Mouse (Mus musculus) small intestine, adult 2 months (tissue): ENCODE results near the gene Lamtor2. TPM values are rescaled to one million over a fixed set of nuclear protein-coding genes. Genes with fewer than 3 reads are reported as not detected.
A peak's percentile ranks its signal among the peaks of the same experiment; 100 is the strongest.

Experiments used
- H3K27ac ChIP-seq: fragments of 200-500 bp; 2 replicates; pipeline ENCODE4 v1.5.1; 2012; ENCODE audit warnings: low read depth, low read length, control low read depth, inconsistent platforms; ENCODE audit not compliant: insufficient read depth
- H3K27me3 ChIP-seq: fragments of 200-500 bp; 2 replicates; pipeline ENCODE4 v1.6.1; 2012; ENCODE audit warnings: mild to moderate bottlenecking, moderate library complexity, low read length, inconsistent platforms; ENCODE audit not compliant: control insufficient read depth, insufficient read depth
- H3K36me3 ChIP-seq: fragments of 200-500 bp; 2 replicates; pipeline ENCODE4 v1.6.1; 2012; ENCODE audit warnings: mild to moderate bottlenecking, low read length, control low read depth, inconsistent platforms; ENCODE audit not compliant: control insufficient read depth, insufficient read depth
- H3K4me1 ChIP-seq: fragments of 200-500 bp; 2 replicates; pipeline ENCODE4 v1.6.1; 2012; ENCODE audit warnings: low read length, inconsistent platforms, mixed read lengths; ENCODE audit not compliant: control insufficient read depth, insufficient read depth, insufficient read length
- H3K4me3 ChIP-seq: fragments of 200-500 bp; 2 replicates; pipeline ENCODE4 v1.5.1; 2012; ENCODE audit warnings: low read depth, mild to moderate bottlenecking, control low read depth, inconsistent platforms, low read length, moderate library complexity
- CTCF ChIP-seq: fragments of 200-500 bp; IDR thresholded peaks from 2 replicates; pipeline ENCODE4 v1.5.1; 2012; ENCODE audit warnings: low read depth, mild to moderate bottlenecking, control low read depth, inconsistent platforms, low read length, moderate library complexity, mixed read lengths; ENCODE audit not compliant: insufficient replicate concordance, insufficient read length; ENCODE audit errors: extremely low read depth
- POLR2A ChIP-seq: fragments of 200-500 bp; IDR thresholded peaks from 2 replicates; pipeline ENCODE4 v1.6.1; 2012; ENCODE audit warnings: low read depth, mild to moderate bottlenecking, control low read depth, inconsistent platforms, low read length, moderate library complexity
- WGBS: fragments of 180-500 bp; shearing (Covaris S2); methylation state at CpG from one replicate; pipeline ENCODE4 v1.1.7; 2018; 5-methylcytosine and 5-hydroxymethylcytosine counted together
- polyA plus RNA-seq: library from polyadenylated mRNA; depleted of rRNA; stranded (reverse); fragments of >200 nt; gene quantifications from 2 replicates; pipeline ENCODE4 v1.2.3, GENCODE M21; 2012

Lamtor2 gene
- polyA plus RNA-seq, 1 experiment = 167 TPM

DNA sequence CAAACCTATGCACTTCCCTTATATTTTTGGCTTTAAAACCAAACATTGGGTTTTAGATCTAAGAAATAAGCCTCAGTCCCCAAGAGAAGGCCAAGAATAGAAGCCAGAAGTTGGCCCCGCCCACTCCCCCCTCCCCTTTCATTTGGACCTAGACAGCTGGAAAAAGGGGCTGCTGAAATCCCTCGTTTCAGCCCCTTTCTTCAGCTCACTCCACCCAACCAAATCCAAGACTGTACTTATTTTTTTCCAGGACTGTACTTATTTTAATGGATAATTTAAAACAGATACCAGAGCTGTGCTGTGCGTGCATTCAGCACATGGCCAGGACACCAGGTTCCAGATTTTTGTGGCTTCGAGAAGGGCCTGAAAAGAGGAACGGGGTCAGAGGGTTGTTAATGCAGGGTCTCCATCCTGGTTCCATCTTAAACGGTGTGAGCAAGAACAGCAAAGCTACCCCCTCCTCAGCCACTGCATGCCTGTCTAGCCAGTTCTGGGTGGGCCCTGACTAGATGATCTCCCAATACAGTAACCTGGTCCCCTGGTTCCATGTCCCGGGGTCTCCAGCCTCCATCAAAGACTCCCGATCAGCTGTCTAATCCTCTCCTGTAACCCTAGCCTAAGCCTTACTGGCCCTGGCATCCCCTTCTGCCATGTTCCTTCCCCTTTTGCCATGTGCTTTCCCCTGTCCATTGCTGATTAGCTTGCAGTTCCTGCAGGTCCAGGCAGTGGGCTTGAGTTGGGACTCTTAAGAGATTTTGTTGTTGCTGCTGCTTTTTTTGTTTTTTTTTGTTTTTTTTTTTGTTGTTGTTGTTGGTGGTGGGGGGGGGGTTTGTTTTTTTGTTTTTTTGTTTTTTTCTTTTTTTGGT, 48.8 kb downstream of the Lamtor2 start:
- H3K27me3 ChIP-seq = no peaks in the 10 kb centered on the region
- H3K27ac ChIP-seq = no peak overlapping the region
- H3K4me3 ChIP-seq = no peak overlapping the region
- TF ChIP-seq CTCF (no peak), POLR2A (no peak)
- peaks cover 18% of the 10 kb centered on the region for H3K4me1 ChIP-seq
- 73% methylated on average over 8 of the region's 8 CpGs for WGBS
- H3K36me3 ChIP-seq = peaks cover 2% of the 10 kb centered on the region; the same call in 1 of the 2 replicates

DNA sequence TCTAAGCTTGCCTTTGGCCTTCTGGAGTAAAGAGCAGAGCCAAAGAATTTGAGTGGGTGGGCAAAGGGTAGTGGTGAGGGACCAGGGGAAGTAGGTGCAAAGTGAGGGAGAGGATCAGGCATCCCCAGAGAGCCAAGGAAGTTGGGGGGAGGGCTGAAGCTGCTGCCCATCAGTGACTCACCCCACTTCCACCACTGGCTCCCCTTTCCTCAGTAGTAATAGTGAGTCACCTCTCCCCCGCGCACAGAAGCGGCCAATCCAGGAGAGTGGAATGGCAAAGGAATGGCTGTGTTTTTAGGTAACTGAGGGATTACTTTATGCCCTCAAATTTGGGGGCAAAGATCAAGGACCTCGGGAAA, 49.4 kb downstream of the Lamtor2 start:
- H3K36me3 ChIP-seq = peaks cover 6% of the 10 kb centered on the region; the same call in 1 of the 2 replicates
- 18% methylated on average over 4 of the region's 4 CpGs for WGBS
- no peaks in the 10 kb centered on the region for H3K27me3 ChIP-seq
- peak overlapping the region; percentile 71; the same call in 1 of the 2 replicates for H3K4me3 ChIP-seq
- H3K4me1 ChIP-seq = peaks cover 18% of the 10 kb centered on the region
- TF ChIP-seq POLR2A (no peak), CTCF (no peak)
- H3K27ac ChIP-seq = peak overlapping the region; percentile 21; the same call in 1 of the 2 replicates

DNA sequence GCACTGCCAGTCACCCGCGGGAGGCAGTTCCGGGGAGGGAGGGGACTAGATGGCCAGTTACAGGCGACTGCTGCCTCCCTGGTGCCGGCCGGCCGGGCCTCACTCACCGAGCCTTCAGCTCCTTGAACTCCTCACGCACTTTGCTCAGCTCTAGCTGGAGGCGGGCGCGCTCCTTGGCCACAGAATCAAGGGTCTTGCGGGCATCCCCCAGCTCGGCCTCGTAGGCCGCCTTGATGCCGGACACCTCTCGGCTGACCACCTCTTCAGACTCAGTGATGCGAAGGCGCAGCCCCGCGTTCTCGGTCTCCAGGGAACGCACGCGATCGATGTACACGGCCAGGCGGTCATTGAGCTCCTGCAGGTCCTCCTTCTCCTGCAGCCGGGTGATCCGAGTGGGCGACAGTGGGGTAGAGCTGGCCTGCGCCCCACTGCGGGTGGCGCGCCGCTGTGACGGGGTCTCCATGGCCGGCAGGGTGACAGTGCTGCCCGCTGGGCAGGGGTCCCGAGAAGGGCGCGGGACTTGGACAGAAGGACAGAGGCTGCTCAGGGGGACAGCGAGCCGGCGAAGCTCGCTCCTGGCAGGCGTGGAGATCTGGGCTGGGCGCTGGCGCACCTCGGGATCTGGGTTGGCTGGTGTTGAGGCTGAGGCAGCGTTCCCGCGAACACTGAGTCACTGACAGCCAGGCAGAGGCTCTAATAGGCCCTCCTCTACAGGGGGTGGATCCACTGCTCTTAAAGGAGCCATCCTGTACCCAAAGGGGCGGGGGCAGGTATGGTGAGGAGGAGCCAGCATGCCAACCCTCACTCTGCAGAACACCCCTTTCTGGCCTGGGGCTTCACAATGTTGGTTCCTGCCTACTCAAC, 50.0 kb downstream of the Lamtor2 start:
- Histone ChIP-seq H3K4me1 (peaks cover 23% of the 10 kb centered on the region), H3K27ac (peak overlapping the region; percentile 79), H3K36me3 (peaks cover 6% of the 10 kb centered on the region; the same call in 1 of the 2 replicates), H3K4me3 (peak overlapping the region; percentile 71), H3K27me3 (no peaks in the 10 kb centered on the region)
- TF ChIP-seq POLR2A (peak; percentile 97), CTCF (no peak)
- WGBS = under 1% methylated on average over 55 of the region's 55 CpGs

DNA sequence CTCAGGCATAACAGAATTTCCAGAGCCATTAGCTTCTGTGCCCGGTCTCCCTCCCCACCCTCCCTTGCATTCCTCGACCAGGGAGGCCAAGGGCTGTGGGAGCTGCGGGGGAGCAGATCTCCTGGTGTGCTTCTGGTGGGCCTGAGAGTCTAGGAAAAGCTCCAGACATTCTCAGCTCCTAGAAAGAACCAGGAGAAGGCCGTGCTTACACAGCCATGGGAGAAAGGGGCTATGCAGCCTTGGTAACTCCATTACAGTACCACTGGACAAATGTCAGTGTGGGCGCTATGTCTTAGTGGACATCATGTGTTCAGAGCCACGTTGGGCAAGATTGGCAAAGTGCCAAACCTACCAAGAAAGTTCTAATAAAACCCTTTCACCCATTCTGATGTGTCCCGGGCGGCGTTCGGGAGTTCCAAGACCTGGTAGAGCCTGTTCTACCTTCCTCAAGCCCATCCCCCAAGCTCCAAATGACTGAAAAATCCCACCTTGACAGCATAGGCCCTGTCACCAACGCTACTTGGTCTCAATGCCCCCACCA, 50.8 kb downstream of the Lamtor2 start:
- no peak for TF ChIP-seq CTCF
- no peak for TF ChIP-seq POLR2A
- no peaks in the 10 kb centered on the region for H3K27me3 ChIP-seq
- H3K27ac ChIP-seq = peak overlapping the region; percentile 79

DNA sequence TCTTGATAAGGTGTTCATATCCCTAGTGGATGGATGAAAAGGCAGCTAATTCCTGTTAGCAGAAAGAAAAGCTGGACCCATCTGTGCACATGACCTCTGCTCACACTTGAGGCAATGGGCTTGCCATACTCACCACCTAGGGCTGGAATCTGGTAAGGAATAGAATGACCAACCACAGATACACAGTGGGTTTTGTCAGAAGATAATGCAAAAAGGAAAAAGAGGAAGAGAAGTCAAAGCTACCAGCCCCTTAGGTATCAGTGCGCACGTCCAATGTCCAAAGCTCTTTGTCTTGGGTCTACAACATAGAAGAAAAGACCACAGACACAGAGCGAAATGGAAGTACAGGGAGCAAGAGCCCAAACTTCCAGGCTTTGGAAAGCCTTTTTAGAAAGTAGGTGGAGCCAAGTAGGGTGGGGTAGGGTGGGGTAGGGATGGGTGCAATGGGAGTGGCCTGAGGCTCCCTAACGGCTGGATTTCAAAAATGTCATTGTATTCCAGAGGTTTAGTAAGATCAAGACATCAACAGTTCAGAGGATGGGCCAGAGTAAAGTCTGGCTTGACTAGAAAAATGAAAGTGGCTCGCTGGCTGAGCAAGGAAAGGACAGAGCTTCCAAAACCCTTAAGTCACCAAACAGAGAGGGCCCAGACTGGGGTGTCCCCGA, 51.4 kb downstream of the Lamtor2 start:
- 38% methylated on average over 6 of the region's 6 CpGs for WGBS
- Histone ChIP-seq H3K36me3 (peaks cover 6% of the 10 kb centered on the region; the same call in 1 of the 2 replicates), H3K4me3 (peak overlapping the region; percentile 71), H3K27ac (peak overlapping the region; percentile 79; the same call in 1 of the 2 replicates), H3K27me3 (no peaks in the 10 kb centered on the region), H3K4me1 (peaks cover 33% of the 10 kb centered on the region)
- no peak for TF ChIP-seq CTCF
- TF ChIP-seq POLR2A = no peak

More for the DNA sequence above, 50.8 kb downstream of the Lamtor2 start:
- 19% methylated on average over 11 of the region's 11 CpGs for WGBS
- Histone ChIP-seq H3K4me3 (peak overlapping the region; percentile 71), H3K4me1 (peaks cover 30% of the 10 kb centered on the region), H3K36me3 (peaks cover 6% of the 10 kb centered on the region; the same call in 1 of the 2 replicates)

DNA sequence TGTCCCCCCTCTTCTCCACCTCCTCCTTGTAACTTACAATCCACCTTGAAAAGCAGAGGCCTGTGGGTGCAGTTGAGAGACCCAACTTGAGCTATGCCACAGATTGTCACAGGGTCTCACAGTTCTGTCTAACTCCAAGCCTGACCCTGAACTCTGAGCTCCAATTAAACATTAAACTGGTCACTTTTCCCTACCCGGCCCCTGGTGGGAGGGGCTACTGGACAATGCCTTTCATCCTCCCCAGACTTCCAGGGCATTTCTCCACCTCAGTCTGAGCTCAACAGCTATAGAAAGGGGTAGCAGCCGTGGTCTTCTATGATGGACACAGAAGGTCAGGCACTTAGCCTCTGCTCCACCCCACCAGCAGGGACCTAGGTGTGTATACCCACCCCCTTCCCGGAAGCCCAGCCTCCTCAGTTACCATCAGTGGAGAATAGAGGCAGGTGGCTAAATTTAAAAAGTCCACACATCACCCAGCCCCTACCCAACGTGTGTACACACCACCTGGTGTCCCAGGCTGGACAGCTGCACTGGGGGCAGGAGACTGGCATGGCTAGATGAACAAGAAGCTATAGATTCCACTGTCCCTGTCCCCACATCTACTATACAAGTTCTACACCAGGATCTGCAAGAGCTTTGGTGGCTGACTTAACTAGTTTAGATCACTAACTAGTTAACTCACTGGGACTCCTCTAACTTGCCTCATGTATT, 52.1 kb downstream of the Lamtor2 start:
- peak overlapping the region; percentile 34 for H3K4me3 ChIP-seq
- WGBS = 39% methylated on average over 4 of the region's 4 CpGs

More for the DNA sequence above, 52.1 kb downstream of the Lamtor2 start:
- H3K27ac ChIP-seq = no peak overlapping the region
- H3K36me3 ChIP-seq = peaks cover 6% of the 10 kb centered on the region; the same call in 1 of the 2 replicates
- no peaks in the 10 kb centered on the region for H3K27me3 ChIP-seq
- TF ChIP-seq POLR2A (no peak), CTCF (no peak)
- H3K4me1 ChIP-seq = peaks cover 36% of the 10 kb centered on the region
